Mouse (Mus musculus) megakaryocyte-erythroid progenitor cell, adult 5 weeks (primary cell): Measurements from ENCODE around the gene Hsd17b11. TPM values are rescaled to one million over a fixed set of nuclear protein-coding genes. Genes with fewer than 3 reads are reported as not detected.

Experiments
- polyA plus RNA-seq: library from polyadenylated mRNA; stranded (reverse); fragments of >175 nt; gene quantifications from 2 replicates; pipeline ENCODE4 v1.2.3, GENCODE M21; 2012

Hsd17b11 gene
- polyA plus RNA-seq: 6.8 and 8.1 TPM in 2 replicates

GRCm38 (mm10) chr5:104021597-104022378, at the start of gene Hsd17b11:
Hsd17b11 (minus strand) TSS chr5:104021919.

DNA sequence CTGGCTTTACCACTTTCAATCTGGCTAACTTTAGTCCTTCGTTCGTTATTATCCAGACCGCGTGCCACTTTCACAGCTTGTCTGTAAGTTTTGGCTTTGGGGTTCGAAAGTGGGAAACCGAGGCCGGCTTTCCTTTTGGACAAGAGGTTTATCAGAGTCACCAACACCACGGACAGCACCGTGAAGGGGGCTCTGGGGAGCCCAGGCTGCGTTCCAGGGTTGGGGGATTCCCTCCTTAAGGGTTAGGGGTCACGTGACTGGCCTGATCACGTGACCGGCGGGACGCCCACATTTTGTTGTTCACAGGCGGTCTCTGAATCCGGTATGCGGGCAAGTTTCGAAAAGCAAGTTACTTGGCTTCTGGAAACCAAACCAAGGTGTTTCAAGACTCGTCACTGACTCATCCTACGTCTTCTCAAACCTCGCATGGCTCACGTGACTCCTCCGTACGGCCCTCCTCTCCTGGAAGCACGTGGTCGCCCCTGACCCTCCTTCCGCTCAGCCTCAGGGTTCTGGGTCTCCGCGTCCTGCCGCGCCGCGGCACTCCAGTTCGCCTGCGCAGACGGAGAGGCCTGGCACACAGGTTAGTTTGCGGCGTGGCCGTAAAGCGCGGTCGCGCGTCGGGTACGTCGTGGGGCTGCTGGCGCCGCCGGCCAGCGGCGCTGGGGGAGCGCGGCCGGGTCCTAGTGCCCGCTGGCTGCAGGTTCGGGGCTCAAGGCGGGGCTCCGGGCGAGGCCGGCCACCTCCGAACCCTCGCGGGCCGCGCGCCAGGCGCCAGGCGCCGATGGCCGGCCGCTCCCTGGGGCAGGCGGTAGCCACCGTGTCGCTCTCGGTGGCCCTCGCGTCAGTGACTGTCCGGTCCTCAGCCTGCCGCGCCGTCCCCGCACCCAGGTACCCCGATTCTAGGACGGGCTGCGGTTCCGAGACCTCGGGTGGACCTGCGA, 24.8 kb upstream of the Hsd17b11 start, which contains the start of gene Nudt9:
TSS of gene Nudt9 (plus strand) at position 51 of the 944 bp plus-strand sequence.

GRCm38 (mm10) chr5:103977297-103977696, 44.4 kb downstream of the Hsd17b11 start, which contains the start of gene Hsd17b13:
Hsd17b13 (minus strand) TSS chr5:103977410.

Other genes starting within 250 kb of the Hsd17b11 start
- gene Klhl8, start 110.7 kb downstream of the Hsd17b11 start, polyA plus RNA-seq: 0.20 and 0.22 TPM in 2 replicates
- gene Hsd17b13, start 44.5 kb downstream of the Hsd17b11 start, polyA plus RNA-seq: not detected in 2 replicates
- 91.7 and 99.6 TPM in 2 replicates for gene Nudt9, start 24.4 kb upstream of the Hsd17b11 start, polyA plus RNA-seq
- not detected in 2 replicates for gene Gm17660, start 55.7 kb upstream of the Hsd17b11 start, polyA plus RNA-seq
- not detected in 2 replicates for gene Sparcl1, start 91.8 kb upstream of the Hsd17b11 start, polyA plus RNA-seq
- not detected in 2 replicates for gene Dspp, start 148.8 kb upstream of the Hsd17b11 start, polyA plus RNA-seq
- gene Dmp1, start 180.7 kb upstream of the Hsd17b11 start, polyA plus RNA-seq: 0.03 TPM in 1 of 2 replicates, not detected in the other